13 mouse cellular contexts compared by ENCODE assay signal in the genomic region with DNA sequence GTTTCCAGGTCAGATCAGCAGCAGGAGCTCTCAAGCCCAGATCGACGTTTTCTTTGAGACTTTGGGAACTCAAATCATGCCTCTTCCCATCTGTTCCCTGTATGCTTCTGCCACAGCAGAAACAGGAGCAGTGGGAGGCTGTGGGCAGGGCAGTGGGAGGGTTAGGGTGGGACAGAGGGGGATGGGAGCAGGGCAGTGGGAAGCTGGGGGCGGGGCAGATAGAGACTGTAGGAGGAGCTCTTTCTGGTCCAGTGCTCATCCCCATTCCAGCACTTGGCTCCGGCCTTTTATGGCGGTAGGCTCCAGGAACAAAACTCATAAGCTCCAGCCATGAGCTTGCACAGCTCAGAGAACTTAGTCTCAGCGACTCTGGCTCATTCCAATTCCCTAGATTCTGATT. TPM values are rescaled to one million over a fixed set of nuclear protein-coding genes. Genes with fewer than 3 reads are reported as not detected.
DNase-seq lines count a peak whose midpoint lies in the region; ATAC-seq and TF ChIP-seq lines count a peak whose summit lies in the region.
"Had no signal": no experiment of that assay in that cellular context is flagged by ENCODE, and none has a peak within 500 bp of the region (broad histone marks: within the 10 kb centered on the region; RNA-seq: fewer than 3 reads in every experiment).

No protein-coding gene starts in this region.

- DNase-seq in hindbrain, embryonic 11.5 days (ENCODE audit: low spot score): peak; percentile 39
- DNase-seq in WW6 (ENCODE audit: low read depth, low spot score): peak; percentile 40
- peak; percentile 27 for DNase-seq in hindbrain, postnatal 0 days (ENCODE audit: low spot score)
- no peak for DNase-seq in urinary bladder, postnatal 25 days (ENCODE audit: low spot score)
- DNase-seq in left cerebral cortex, adult 2 months (ENCODE audit: extremely low spot score in 1 of 2, low spot score in 2 of 2): no peak
- DNase-seq: thymus, postnatal 36 days had no signal

- no peaks in the 10 kb centered on the region for H3K36me3 ChIP-seq in hindbrain, embryonic 11.5 days (ENCODE audit: control insufficient read depth, insufficient read depth, low read length)
- no peaks in the 10 kb centered on the region; the same call in 1 of the 2 replicates for H3K36me3 ChIP-seq in hindbrain, embryonic 13.5 days
- H3K36me3 ChIP-seq in hindbrain, postnatal 0 days (ENCODE audit: insufficient read depth, low read length): no peaks in the 10 kb centered on the region
- peaks cover 3% of the 10 kb centered on the region; the same call in 1 of the 2 replicates for H3K36me3 ChIP-seq in midbrain, embryonic 12.5 days
- H3K36me3 ChIP-seq: hindbrain, embryonic 15.5 days had no signal

- intact Hi-C loops in left cerebral cortex, adult 2 months (cut with DNase I): no loop called here

- H3K9me3 ChIP-seq in hindbrain, embryonic 11.5 days (ENCODE audit: control insufficient read depth, low read length): no peaks in the 10 kb centered on the region
- no peaks in the 10 kb centered on the region for H3K9me3 ChIP-seq in hindbrain, embryonic 13.5 days
- no peaks in the 10 kb centered on the region for H3K9me3 ChIP-seq in hindbrain, postnatal 0 days (ENCODE audit: low read length)
- H3K9me3 ChIP-seq in midbrain, embryonic 12.5 days: no peaks in the 10 kb centered on the region
- H3K9me3 ChIP-seq: embryonic facial prominence, embryonic 12.5 days; G1E; hindbrain, embryonic 15.5 days; limb, embryonic 13.5 days had no signal

- WGBS in hindbrain, embryonic 11.5 days: 34% methylated on average over 6 of the region's 6 CpGs
- 26% methylated on average over 6 of the region's 6 CpGs for WGBS in hindbrain, embryonic 13.5 days
- WGBS in hindbrain, postnatal 0 days: 23% methylated on average over 6 of the region's 6 CpGs
- 41% methylated on average over 6 of the region's 6 CpGs for WGBS in midbrain, embryonic 12.5 days

- ATAC-seq in hindbrain, embryonic 11.5 days (ENCODE audit: low FRiP score): no peak
- no peak for ATAC-seq in hindbrain, embryonic 13.5 days (ENCODE audit: low FRiP score)
- ATAC-seq in hindbrain, postnatal 0 days: peak; percentile 59; the same call in 1 of the 2 replicates
- ATAC-seq in midbrain, embryonic 12.5 days (ENCODE audit: low FRiP score, low read depth): peak; percentile 58; the same call in 1 of the 2 replicates
- no peak for ATAC-seq in granulocyte monocyte progenitor cell, adult 5-6 weeks (replicated peaks; ENCODE audit: poor library complexity, severe bottlenecking)

- no peak for TF ChIP-seq CTCF in hindbrain, postnatal 0 days (IDR thresholded peaks at IDR 0.05; ENCODE audit: low read depth)
- TF ChIP-seq CTCF in left cerebral cortex, adult 2 months (IDR thresholded peaks at IDR 0.05): no peak

- no peak overlapping the region for H3K27ac ChIP-seq in hindbrain, embryonic 11.5 days (ENCODE audit: low read depth, low read length)
- no peak overlapping the region for H3K27ac ChIP-seq in hindbrain, embryonic 13.5 days
- no peak overlapping the region for H3K27ac ChIP-seq in hindbrain, postnatal 0 days
- 0 out of 2 replicates have a peak overlapping the region, but pooled peaks have one; percentile 26 for H3K27ac ChIP-seq in midbrain, embryonic 12.5 days (replicated peaks)
- no peak overlapping the region for H3K27ac ChIP-seq in left cerebral cortex, adult 2 months
- H3K27ac ChIP-seq: embryonic facial prominence, embryonic 12.5 days; hindbrain, embryonic 15.5 days; limb, embryonic 13.5 days had no signal

- 0 out of 2 replicates have a peak, but pooled peaks cover 3% of the 10 kb centered on the region for H3K4me1 ChIP-seq in hindbrain, embryonic 11.5 days (replicated peaks; ENCODE audit: control insufficient read depth, insufficient read depth, low read length)
- H3K4me1 ChIP-seq in hindbrain, embryonic 13.5 days (replicated peaks): peaks cover 21% of the 10 kb centered on the region
- no peaks in the 10 kb centered on the region for H3K4me1 ChIP-seq in hindbrain, postnatal 0 days (ENCODE audit: insufficient read depth, low read length)
- peaks cover 17% of the 10 kb centered on the region; the same call in 1 of the 2 replicates for H3K4me1 ChIP-seq in midbrain, embryonic 12.5 days

- H3K9ac ChIP-seq in hindbrain, embryonic 11.5 days (ENCODE audit: low read depth, low read length): no peak overlapping the region
- no peak overlapping the region for H3K9ac ChIP-seq in hindbrain, embryonic 13.5 days
- H3K9ac ChIP-seq in hindbrain, postnatal 0 days (replicated peaks; ENCODE audit: low read length): no peak overlapping the region
- no peak overlapping the region for H3K9ac ChIP-seq in midbrain, embryonic 12.5 days (replicated peaks)
- H3K9ac ChIP-seq: embryonic facial prominence, embryonic 12.5 days; hindbrain, embryonic 15.5 days; limb, embryonic 13.5 days had no signal

- H3K27me3 ChIP-seq in hindbrain, embryonic 11.5 days (ENCODE audit: control insufficient read depth, insufficient read depth, low read length): no peaks in the 10 kb centered on the region
- H3K27me3 ChIP-seq in hindbrain, embryonic 13.5 days: no peaks in the 10 kb centered on the region
- no peaks in the 10 kb centered on the region for H3K27me3 ChIP-seq in hindbrain, postnatal 0 days (ENCODE audit: insufficient read depth, low read length)
- H3K27me3 ChIP-seq in midbrain, embryonic 12.5 days: no peaks in the 10 kb centered on the region
- H3K27me3 ChIP-seq: embryonic facial prominence, embryonic 12.5 days; hindbrain, embryonic 15.5 days; limb, embryonic 13.5 days had no signal

- no peak overlapping the region for H3K4me2 ChIP-seq in hindbrain, embryonic 11.5 days (replicated peaks; ENCODE audit: low read depth, low read length)
- H3K4me2 ChIP-seq in hindbrain, embryonic 13.5 days: no peak overlapping the region
- H3K4me2 ChIP-seq in hindbrain, postnatal 0 days (ENCODE audit: low read depth, low read length): no peak overlapping the region
- no peak overlapping the region for H3K4me2 ChIP-seq in midbrain, embryonic 12.5 days (replicated peaks)
- H3K4me2 ChIP-seq: embryonic facial prominence, embryonic 12.5 days; hindbrain, embryonic 15.5 days; limb, embryonic 13.5 days had no signal

- no peak overlapping the region for H3K4me3 ChIP-seq in hindbrain, embryonic 11.5 days (ENCODE audit: low read depth, low read length)
- H3K4me3 ChIP-seq in hindbrain, embryonic 13.5 days: no peak overlapping the region
- H3K4me3 ChIP-seq in hindbrain, postnatal 0 days (ENCODE audit: low read length): no peak overlapping the region
- no peak overlapping the region for H3K4me3 ChIP-seq in midbrain, embryonic 12.5 days
- H3K4me3 ChIP-seq in left cerebral cortex, adult 2 months: no peak overlapping the region
- H3K4me3 ChIP-seq: embryonic facial prominence, embryonic 12.5 days; hindbrain, embryonic 15.5 days; limb, embryonic 13.5 days had no signal

RNA-seq across cellular contexts. Expression of gene Igf2bp3, which starts 49.7 kb away (rescaled TPM):
- 132 and 133 TPM in 2 replicates for polyA plus RNA-seq in hindbrain, embryonic 11.5 days (2014; fragmentation: Nextera tagmentation; extraction: Ambion mirVana)
- polyA plus RNA-seq in hindbrain, embryonic 13.5 days (2015; fragmentation: Nextera tagmentation; extraction: Ambion mirVana): 43.7 and 45.0 TPM in 2 replicates
- 8.9 and 13.3 TPM in 2 replicates for total RNA-seq in hindbrain, postnatal 0 days (2014; rRNA removed)
- polyA plus RNA-seq in hindbrain, postnatal 0 days (2015; fragmentation: Nextera tagmentation; extraction: Ambion mirVana): 16.1 and 16.6 TPM in 2 replicates
- polyA plus RNA-seq in midbrain, embryonic 12.5 days (2016; fragmentation: Nextera tagmentation; extraction: Ambion mirVana): 114 and 122 TPM in 2 replicates
- total RNA-seq in granulocyte monocyte progenitor cell, adult 5-6 weeks (2014; fragmentation: Nextera tagmentation): 0.26 TPM in 1 of 2 replicates, not detected in the other
- total RNA-seq in granulocyte monocyte progenitor cell, adult 5-6 weeks (2017): under 0.01 and 0.09 TPM in 2 replicates
- total RNA-seq in left cerebral cortex, adult 2 months (2021): under 1 TPM in 1 of 2 experiments, not detected in 1; 0.35 TPM

Comparison
In these comparisons a context has a peak if more than half of its experiments do, and no peak if none do; other contexts are left out.
1. ATAC-seq: peak in hindbrain, postnatal 0 days (single experiment) and midbrain, embryonic 12.5 days (single experiment); none in hindbrain, embryonic 11.5 days (single experiment), hindbrain, embryonic 13.5 days (single experiment) and granulocyte monocyte progenitor cell, adult 5-6 weeks (single experiment).
2. DNase-seq: peak in hindbrain, embryonic 11.5 days (single experiment), WW6 (single experiment) and hindbrain, postnatal 0 days (single experiment); none in urinary bladder, postnatal 25 days (single experiment) and left cerebral cortex, adult 2 months (0 of 2).